In genomic region chr16:35101751-35102420, GRCm38 (mm10) we compare ENCODE assay signal across 29 mouse cellular contexts. TPM values are rescaled to one million over a fixed set of nuclear protein-coding genes. Genes with fewer than 3 reads are reported as not detected.
A peak's percentile ranks its signal among the peaks of the same experiment; 100 is the strongest.
DNase-seq lines count a peak whose midpoint lies in the region; ATAC-seq and TF ChIP-seq lines count a peak whose summit lies in the region.
"Had no signal": no experiment of that assay in that cellular context is flagged by ENCODE, and none has a peak within 500 bp of the region (broad histone marks: within the 10 kb centered on the region; RNA-seq: fewer than 3 reads in every experiment).

No protein-coding gene starts in this region.

- H3K4me2 ChIP-seq in forebrain, embryonic 16.5 days (ENCODE audit: low read length), result no peak overlapping the region
- H3K4me2 ChIP-seq: forebrain, embryonic 13.5 days; heart, embryonic 15.5 days; hindbrain, embryonic 15.5 days; intestine, embryonic 15.5 days; liver, embryonic 15.5 days; lung, embryonic 15.5 days; midbrain, embryonic 15.5 days had no signal

- H3K4me3 ChIP-seq in forebrain, embryonic 10.5 days, result no peak overlapping the region
- H3K4me3 ChIP-seq in forebrain, embryonic 16.5 days (replicated peaks; ENCODE audit: low read length), result no peak overlapping the region
- H3K4me3 ChIP-seq in testis, adult 2 months (ENCODE audit: control insufficient read depth, low read depth, low read length), result no peak overlapping the region
- H3K4me3 ChIP-seq: erythroblast, embryonic 14.5 days; forebrain, embryonic 13.5 days; heart, embryonic 15.5 days; hindbrain, embryonic 15.5 days; intestine, embryonic 15.5 days; liver, embryonic 15.5 days; lung, embryonic 15.5 days; megakaryocyte, embryonic 14.5 days; midbrain, embryonic 15.5 days; myocyte had no signal

- no peak for DNase-seq in forebrain, embryonic 10.5 days (ENCODE audit: extremely low spot score, low spot score)
- DNase-seq in testis, postnatal 10 days (ENCODE audit: low spot score), result no peak
- peak; percentile 74 for DNase-seq in hindlimb bud, embryonic 11.5 days (ENCODE audit: extremely low spot score, low read depth, low spot score)
- peak; percentile 53 for DNase-seq in mesoderm, embryonic 11.5 days (ENCODE audit: low read depth, low spot score)
- no peak for DNase-seq in urinary bladder, postnatal 25 days (ENCODE audit: low spot score)
- DNase-seq in right cerebral cortex, adult 2 months (ENCODE audit: low spot score in 2 of 2), result no peak
- DNase-seq: cerebellum, adult 11 months; cerebellum, adult 9-11 months; heart, postnatal 36 days; kidney, adult 9 months; kidney, postnatal 25 days; layer of hippocampus, postnatal 36 days; liver; lung, postnatal 36 days; right cerebral cortex, postnatal 25 days; spleen, adult 18-20 months; thymus, postnatal 36 days had no signal

- no peaks in the 10 kb centered on the region; the same call in 1 of the 2 replicates for H3K4me1 ChIP-seq in forebrain, embryonic 10.5 days
- no peaks in the 10 kb centered on the region for H3K4me1 ChIP-seq in forebrain, embryonic 16.5 days (replicated peaks; ENCODE audit: control insufficient read depth, insufficient read depth, low read length)
- H3K4me1 ChIP-seq in testis, adult 2 months (ENCODE audit: control insufficient read depth, insufficient read depth, low read length), result no peaks in the 10 kb centered on the region
- H3K4me1 ChIP-seq: forebrain, embryonic 13.5 days; hindbrain, embryonic 15.5 days; intestine, embryonic 15.5 days; lung, embryonic 15.5 days; midbrain, embryonic 15.5 days had no signal

- H3K27me3 ChIP-seq in forebrain, embryonic 10.5 days (ENCODE audit: poor library complexity, severe bottlenecking), result no peaks in the 10 kb centered on the region
- H3K27me3 ChIP-seq in forebrain, embryonic 16.5 days (replicated peaks; ENCODE audit: control insufficient read depth, insufficient read depth, low read length), result no peaks in the 10 kb centered on the region
- H3K27me3 ChIP-seq in testis, adult 2 months (ENCODE audit: control insufficient read depth, insufficient read depth, low read length), result no peaks in the 10 kb centered on the region
- H3K27me3 ChIP-seq: forebrain, embryonic 13.5 days; heart, embryonic 15.5 days; hindbrain, embryonic 15.5 days; intestine, embryonic 15.5 days; liver, embryonic 15.5 days; lung, embryonic 15.5 days; megakaryocyte, embryonic 14.5 days; midbrain, embryonic 15.5 days had no signal

- ATAC-seq in forebrain, embryonic 16.5 days, result no peak
- ATAC-seq: forebrain, embryonic 13.5 days; intestine, embryonic 15.5 days; midbrain, embryonic 15.5 days had no signal

- no peaks in the 10 kb centered on the region for H3K9me3 ChIP-seq in forebrain, embryonic 10.5 days
- no peaks in the 10 kb centered on the region for H3K9me3 ChIP-seq in forebrain, embryonic 16.5 days (ENCODE audit: control insufficient read depth, low read length)
- H3K9me3 ChIP-seq: forebrain, embryonic 13.5 days; heart, embryonic 15.5 days; hindbrain, embryonic 15.5 days; intestine, embryonic 15.5 days; liver, embryonic 15.5 days; lung, embryonic 15.5 days; megakaryocyte, embryonic 14.5 days; midbrain, embryonic 15.5 days had no signal

- WGBS in forebrain, embryonic 10.5 days, result 81% methylated on average over 12 of the region's 12 CpGs
- WGBS in forebrain, embryonic 16.5 days, result 81% methylated on average over 12 of the region's 12 CpGs

- H3K9ac ChIP-seq in forebrain, embryonic 16.5 days (replicated peaks; ENCODE audit: low read depth, low read length), result no peak overlapping the region
- H3K9ac ChIP-seq: forebrain, embryonic 13.5 days; heart, embryonic 15.5 days; hindbrain, embryonic 15.5 days; intestine, embryonic 15.5 days; liver, embryonic 15.5 days; lung, embryonic 15.5 days; midbrain, embryonic 15.5 days had no signal

- H3K36me3 ChIP-seq in forebrain, embryonic 10.5 days (replicated peaks), result peaks cover 51% of the 10 kb centered on the region
- peaks cover 2% of the 10 kb centered on the region; the same call in 1 of the 2 replicates for H3K36me3 ChIP-seq in forebrain, embryonic 16.5 days (ENCODE audit: control insufficient read depth, insufficient read depth)
- no peaks in the 10 kb centered on the region; the same call in none of the 2 replicates for H3K36me3 ChIP-seq in testis, adult 2 months (ENCODE audit: control insufficient read depth, insufficient read depth, low read length)
- H3K36me3 ChIP-seq: intestine, embryonic 15.5 days; midbrain, embryonic 15.5 days had no signal

- no peak for TF ChIP-seq CTCF in testis, adult 2 months (IDR thresholded peaks at IDR 0.05; ENCODE audit: control insufficient read depth, insufficient read depth, insufficient replicate concordance, low read depth, low read length)

- TF ChIP-seq POLR2A in testis, adult 2 months (IDR thresholded peaks at IDR 0.05; ENCODE audit: control insufficient read depth, low read depth, low read length), result no peak

- H3K27ac ChIP-seq in forebrain, embryonic 10.5 days, result 0 out of 2 replicates have a peak overlapping the region, but pooled peaks have one; percentile 12
- no peak overlapping the region for H3K27ac ChIP-seq in forebrain, embryonic 16.5 days (ENCODE audit: low read length)
- 0 out of 2 replicates have a peak overlapping the region, but pooled peaks have one; percentile 7 for H3K27ac ChIP-seq in testis, adult 2 months (ENCODE audit: control insufficient read depth, insufficient read depth, low read depth, low read length)
- H3K27ac ChIP-seq: forebrain, embryonic 13.5 days; heart, embryonic 15.5 days; hindbrain, embryonic 15.5 days; intestine, embryonic 15.5 days; liver, embryonic 15.5 days; lung, embryonic 15.5 days; midbrain, embryonic 15.5 days had no signal

RNA-seq across cellular contexts. Expression of gene Adcy5, which starts 52.8 kb away (rescaled TPM):
- polyA plus RNA-seq in forebrain, embryonic 10.5 days (2016; fragmentation: Nextera tagmentation; extraction: Ambion mirVana), result 0.64 and 0.67 TPM in 2 replicates
- 5.8 and 6.8 TPM in 2 replicates for polyA plus RNA-seq in forebrain, embryonic 16.5 days (2015; fragmentation: Nextera tagmentation; extraction: Ambion mirVana)
- polyA plus RNA-seq in testis, adult 2 months (2012; rRNA removed), result 2.8 and 3.5 TPM in 2 replicates
- polyA plus RNA-seq: erythroblast, embryonic 14.5 days; myocyte had no signal

Comparison
In these comparisons a context has a peak if more than half of its experiments do, and no peak if none do; other contexts are left out.
1. DNase-seq: peak in hindlimb bud, embryonic 11.5 days (single experiment) and mesoderm, embryonic 11.5 days (single experiment); none in forebrain, embryonic 10.5 days (single experiment), testis, postnatal 10 days (single experiment), urinary bladder, postnatal 25 days (single experiment) and right cerebral cortex, adult 2 months (0 of 2).